Mouse (Mus musculus): ENCODE data around the gene Prps1l3.
"Not testable (repeated sequence)": the region's sequence is repeated elsewhere in the genome, so short reads cannot be mapped to it uniquely, and the experiment has no call there.

The Prps1l3 gene

GRCm38 (mm10) chr12:57230192-57230706 is at the start of gene Prps1l3, which contains the start of gene Mipol1:
Gene Prps1l3 (plus strand): TSS chr12:57230412.
Gene Mipol1 (plus strand): TSS chr12:57230427.
- DNase-seq (ENCODE audit: low read depth, low spot score), result peak; percentile 93

GRCm38 (mm10) chr12:57184401-57185147 is 45.6 kb upstream of the Prps1l3 start:
- DNase-seq (ENCODE audit: low read depth, low spot score), result no peak

- DNase-seq (ENCODE audit: low read depth, low spot score), result no peak
These were observed 44.7 kb upstream of the Prps1l3 start for GRCm38 (mm10) chr12:57185475-57185874.

- no peak for DNase-seq (ENCODE audit: low read depth, low spot score)
These were observed 44.1 kb upstream of the Prps1l3 start for GRCm38 (mm10) chr12:57186126-57186525.

- DNase-seq (ENCODE audit: low read depth, low spot score), result no peak
These were observed 43.2 kb upstream of the Prps1l3 start for GRCm38 (mm10) chr12:57187032-57187431.

- no peak for DNase-seq (ENCODE audit: low read depth, low spot score)
These were observed 35.6 kb upstream of the Prps1l3 start for GRCm38 (mm10) chr12:57194609-57195008.

GRCm38 (mm10) chr12:57196286-57196607 is 34.0 kb upstream of the Prps1l3 start:
- no peak for DNase-seq (ENCODE audit: low read depth, low spot score)

- DNase-seq (ENCODE audit: low read depth, low spot score), result no peak
These were observed 33.4 kb upstream of the Prps1l3 start for GRCm38 (mm10) chr12:57196608-57197362.

GRCm38 (mm10) chr12:57197363-57198026 is 32.7 kb upstream of the Prps1l3 start, which contains the start of gene Slc25a21:
Gene Slc25a21 (minus strand): TSS chr12:57197472.
- no peak for DNase-seq (ENCODE audit: low read depth, low spot score)

GRCm38 (mm10) chr12:57198269-57198668 is 31.9 kb upstream of the Prps1l3 start:
- DNase-seq (ENCODE audit: low read depth, low spot score), result no peak

GRCm38 (mm10) chr12:57199427-57199826 is 30.8 kb upstream of the Prps1l3 start:
- DNase-seq (ENCODE audit: low read depth, low spot score), result no peak

GRCm38 (mm10) chr12:57201901-57202300 is 28.3 kb upstream of the Prps1l3 start:
- DNase-seq (ENCODE audit: low read depth, low spot score), result no peak

GRCm38 (mm10) chr12:57204276-57204851 is 25.8 kb upstream of the Prps1l3 start:
- DNase-seq (ENCODE audit: low read depth, low spot score), result no peak

- no peak for DNase-seq (ENCODE audit: low read depth, low spot score)
These were observed 18.6 kb upstream of the Prps1l3 start for GRCm38 (mm10) chr12:57211353-57212311.

GRCm38 (mm10) chr12:57212463-57212862 is 17.7 kb upstream of the Prps1l3 start:
- DNase-seq (ENCODE audit: low read depth, low spot score), result not testable (repeated sequence)

GRCm38 (mm10) chr12:57226411-57226810 is 3.8 kb upstream of the Prps1l3 start:
- no peak for DNase-seq (ENCODE audit: low read depth, low spot score)

- peak; percentile 42 for DNase-seq (ENCODE audit: low read depth, low spot score)
These were observed 2.4 kb upstream of the Prps1l3 start for GRCm38 (mm10) chr12:57227776-57228175.

GRCm38 (mm10) chr12:57229703-57230102 is 509 bp upstream of the Prps1l3 start:
- no peak for DNase-seq (ENCODE audit: low read depth, low spot score)

- DNase-seq (ENCODE audit: low read depth, low spot score), result peak; percentile 13
These were observed 1.1 kb downstream of the Prps1l3 start for GRCm38 (mm10) chr12:57231085-57231875.

- peak; percentile 45 for DNase-seq (ENCODE audit: low read depth, low spot score)
These were observed 3.2 kb downstream of the Prps1l3 start for GRCm38 (mm10) chr12:57233386-57233785.

All from skeletal muscle tissue, adult 2 months (tissue).